Mouse (Mus musculus): Measurements from ENCODE around the gene Gli1. TPM values are rescaled to one million over a fixed set of nuclear protein-coding genes. Genes with fewer than 3 reads are reported as not detected.

Gli1 gene
- polyA plus RNA-seq, 1 experiment from 2014 or later: 4.2 TPM

DNA sequence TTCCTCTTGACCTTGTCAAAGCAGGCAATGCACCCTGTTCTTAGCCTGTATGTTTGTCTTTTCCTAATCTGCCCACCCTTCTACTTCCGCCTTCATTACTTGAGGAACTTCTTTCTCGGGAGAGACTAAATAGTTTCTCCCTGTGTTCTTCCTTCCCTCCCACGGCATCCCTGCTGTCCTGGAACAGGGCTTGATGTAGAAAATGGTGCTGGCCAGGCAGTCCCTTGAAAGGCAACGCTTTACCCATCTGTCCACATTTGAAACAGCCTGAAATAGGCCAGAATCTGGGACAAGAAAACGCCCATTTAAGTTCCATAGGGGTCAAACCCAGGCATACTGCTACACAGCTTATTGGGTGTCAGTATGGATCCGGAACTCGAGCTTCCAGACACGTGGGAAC lies 8.0 kb upstream of the Gli1 start:
- no peak overlapping the region for H3K27ac ChIP-seq (ENCODE audit: low read length)
- DNase-seq (ENCODE audit: low spot score) (no peak), ATAC-seq (no peak)
- H3K9me3 ChIP-seq (ENCODE audit: low read length): no peaks in the 10 kb centered on the region
- H3K9ac ChIP-seq (replicated peaks; ENCODE audit: low read depth): no peak overlapping the region
- TF ChIP-seq EP300 (IDR thresholded peaks at IDR 0.05) (no peak), CTCF (IDR thresholded peaks at IDR 0.05) (no peak)
- H3K27me3 ChIP-seq (replicated peaks; ENCODE audit: insufficient read depth, low read length): no peaks in the 10 kb centered on the region
- H3K4me1 ChIP-seq (ENCODE audit: insufficient read depth, low read depth, low read length): no peaks in the 10 kb centered on the region
- H3K4me2 ChIP-seq (replicated peaks; ENCODE audit: low read depth, low read length): no peak overlapping the region
- 70% methylated on average over 8 of the region's 8 CpGs for WGBS
- H3K36me3 ChIP-seq (ENCODE audit: insufficient read depth, low read length): no peaks in the 10 kb centered on the region
- no peak overlapping the region for H3K4me3 ChIP-seq (ENCODE audit: low read depth, low read length)

DNA sequence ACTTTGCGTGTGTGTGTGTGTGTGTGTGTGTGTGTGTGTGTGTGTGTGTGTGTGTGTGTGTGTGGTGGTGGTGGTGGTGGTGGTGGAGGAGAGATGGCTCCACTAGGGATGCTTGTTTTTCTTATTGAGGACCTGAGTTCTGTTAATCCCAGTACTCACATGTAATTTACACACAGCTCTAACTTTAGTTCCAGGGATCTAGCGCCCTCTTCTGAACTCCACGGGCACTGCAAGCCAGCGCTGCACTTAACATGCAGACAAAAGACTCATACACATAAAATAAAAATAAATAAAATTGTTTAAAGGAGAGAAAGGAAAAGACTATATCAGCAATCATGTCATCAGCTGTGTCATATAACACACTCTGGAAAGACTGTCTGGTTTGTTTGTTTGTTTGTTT lies 7.2 kb upstream of the Gli1 start:
- H3K4me2 ChIP-seq (replicated peaks; ENCODE audit: low read depth, low read length): no peak overlapping the region
- H3K4me3 ChIP-seq (ENCODE audit: low read depth, low read length): no peak overlapping the region
- ATAC-seq (no peak), DNase-seq (ENCODE audit: low spot score) (no peak)
- TF ChIP-seq CTCF (IDR thresholded peaks at IDR 0.05) (peak; percentile 31), EP300 (IDR thresholded peaks at IDR 0.05) (no peak)
- H3K9ac ChIP-seq (replicated peaks; ENCODE audit: low read depth): no peak overlapping the region
- H3K27me3 ChIP-seq (replicated peaks; ENCODE audit: insufficient read depth, low read length): no peaks in the 10 kb centered on the region
- H3K36me3 ChIP-seq (ENCODE audit: insufficient read depth, low read length): no peaks in the 10 kb centered on the region
- WGBS: 73% methylated on average over 4 of the region's 4 CpGs
- no peaks in the 10 kb centered on the region for H3K9me3 ChIP-seq (ENCODE audit: low read length)
- H3K4me1 ChIP-seq (ENCODE audit: insufficient read depth, low read depth, low read length): no peaks in the 10 kb centered on the region
- H3K27ac ChIP-seq (ENCODE audit: low read length): no peak overlapping the region

DNA sequence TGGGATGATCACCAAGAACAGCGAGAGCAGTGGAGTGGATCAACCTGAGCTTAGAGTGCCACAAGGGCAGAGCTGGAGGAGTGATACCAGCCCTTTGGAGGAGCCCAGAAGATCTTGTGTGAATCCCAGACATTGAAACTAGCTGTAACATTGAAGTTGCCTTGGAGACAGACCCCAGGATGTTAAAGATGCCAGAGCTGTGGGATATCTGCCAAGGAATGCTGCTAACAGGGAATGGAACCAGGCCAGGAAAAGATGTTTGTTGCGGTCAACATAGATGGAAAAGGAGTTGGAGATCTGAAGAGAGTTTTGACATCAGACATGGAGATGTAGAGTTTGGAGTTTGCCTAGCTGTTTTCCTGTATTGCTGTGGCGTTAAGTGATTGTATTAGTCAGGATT lies 4.4 kb upstream of the Gli1 start:
- H3K4me3 ChIP-seq (ENCODE audit: low read depth, low read length): no peak overlapping the region
- DNase-seq (ENCODE audit: low spot score): no peak
- WGBS: 72% methylated on average over 3 of the region's 3 CpGs
- no peak overlapping the region for H3K4me2 ChIP-seq (replicated peaks; ENCODE audit: low read depth, low read length)
- ATAC-seq: no peak
- H3K36me3 ChIP-seq (ENCODE audit: insufficient read depth, low read length): no peaks in the 10 kb centered on the region
- H3K9ac ChIP-seq (replicated peaks; ENCODE audit: low read depth): no peak overlapping the region
- no peaks in the 10 kb centered on the region for H3K9me3 ChIP-seq (ENCODE audit: low read length)
- H3K4me1 ChIP-seq (ENCODE audit: insufficient read depth, low read depth, low read length): no peaks in the 10 kb centered on the region; the same call in 1 of the 2 replicates
- TF ChIP-seq EP300 (IDR thresholded peaks at IDR 0.05) (no peak), CTCF (IDR thresholded peaks at IDR 0.05) (no peak)
- H3K27me3 ChIP-seq (replicated peaks; ENCODE audit: insufficient read depth, low read length): no peaks in the 10 kb centered on the region
- H3K27ac ChIP-seq (ENCODE audit: low read length): no peak overlapping the region

DNA sequence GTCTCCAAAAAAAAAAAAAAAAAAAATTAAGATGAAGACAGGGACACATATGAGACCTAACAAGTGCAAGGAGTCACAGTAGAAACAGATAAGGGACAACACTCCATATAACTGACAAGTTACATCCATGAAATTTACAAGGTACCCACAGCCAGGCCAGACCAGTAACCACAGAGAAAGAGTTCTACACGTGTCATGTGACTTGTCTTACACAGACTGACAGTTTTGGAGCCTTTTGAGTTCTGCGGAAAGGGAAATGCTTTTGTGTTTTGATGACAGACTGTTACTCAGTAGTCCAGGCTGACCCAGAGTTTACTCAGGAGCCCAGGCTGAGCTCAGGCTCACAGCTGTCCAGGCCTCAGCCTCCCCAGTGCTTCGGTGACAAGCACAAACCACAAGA lies 1.3 kb upstream of the Gli1 start:
- Histone ChIP-seq H3K36me3 (ENCODE audit: insufficient read depth, low read length) (no peaks in the 10 kb centered on the region), H3K9me3 (ENCODE audit: low read length) (no peaks in the 10 kb centered on the region), H3K27ac (ENCODE audit: low read length) (no peak overlapping the region), H3K4me1 (ENCODE audit: insufficient read depth, low read depth, low read length) (peaks cover 8% of the 10 kb centered on the region), H3K4me3 (ENCODE audit: low read depth, low read length) (no peak overlapping the region), H3K27me3 (replicated peaks; ENCODE audit: insufficient read depth, low read length) (no peaks in the 10 kb centered on the region; the same call in 1 of the 2 replicates), H3K4me2 (replicated peaks; ENCODE audit: low read depth, low read length) (no peak overlapping the region), H3K9ac (replicated peaks; ENCODE audit: low read depth) (no peak overlapping the region)
- no peak for ATAC-seq
- TF ChIP-seq EP300 (IDR thresholded peaks at IDR 0.05) (no peak), CTCF (IDR thresholded peaks at IDR 0.05) (no peak)
- DNase-seq (ENCODE audit: low spot score): no peak
- WGBS: 63% methylated on average over 3 of the region's 3 CpGs

DNA sequence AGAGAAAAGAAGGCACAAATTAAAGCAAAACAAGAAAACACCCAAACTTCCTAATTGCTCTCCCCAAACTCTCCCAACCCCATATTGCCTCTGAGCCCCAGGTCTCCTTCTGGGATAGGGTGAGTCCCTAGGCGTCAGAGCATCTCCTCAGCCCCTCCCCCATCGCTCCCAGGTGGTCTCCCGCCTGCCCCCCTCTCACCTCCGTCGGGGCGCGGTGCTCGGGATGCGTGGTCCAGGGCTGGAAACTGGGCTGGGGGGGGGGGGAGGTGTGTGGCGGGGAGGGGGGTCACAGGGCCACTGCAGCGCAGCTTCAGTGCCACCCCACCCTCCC lies 449 bp downstream of the Gli1 start:
- peak overlapping the region; percentile 49 for H3K4me3 ChIP-seq (ENCODE audit: low read depth, low read length)
- H3K27ac ChIP-seq (ENCODE audit: low read length): peak overlapping the region; percentile 80; the same call in 1 of the 2 replicates
- DNase-seq (ENCODE audit: low spot score) (no peak), ATAC-seq (no peak)
- peak overlapping the region; percentile 79 for H3K4me2 ChIP-seq (replicated peaks; ENCODE audit: low read depth, low read length)
- H3K9me3 ChIP-seq (ENCODE audit: low read length): no peaks in the 10 kb centered on the region
- TF ChIP-seq EP300 (IDR thresholded peaks at IDR 0.05) (no peak), CTCF (IDR thresholded peaks at IDR 0.05) (no peak)
- H3K9ac ChIP-seq (replicated peaks; ENCODE audit: low read depth): no peak overlapping the region
- H3K36me3 ChIP-seq (ENCODE audit: insufficient read depth, low read length): no peaks in the 10 kb centered on the region
- peaks cover 8% of the 10 kb centered on the region for H3K4me1 ChIP-seq (ENCODE audit: insufficient read depth, low read depth, low read length)
- 0% methylated on average over 10 of the region's 11 CpGs for WGBS
- H3K27me3 ChIP-seq (replicated peaks; ENCODE audit: insufficient read depth, low read length): no peaks in the 10 kb centered on the region; the same call in 1 of the 2 replicates

DNA sequence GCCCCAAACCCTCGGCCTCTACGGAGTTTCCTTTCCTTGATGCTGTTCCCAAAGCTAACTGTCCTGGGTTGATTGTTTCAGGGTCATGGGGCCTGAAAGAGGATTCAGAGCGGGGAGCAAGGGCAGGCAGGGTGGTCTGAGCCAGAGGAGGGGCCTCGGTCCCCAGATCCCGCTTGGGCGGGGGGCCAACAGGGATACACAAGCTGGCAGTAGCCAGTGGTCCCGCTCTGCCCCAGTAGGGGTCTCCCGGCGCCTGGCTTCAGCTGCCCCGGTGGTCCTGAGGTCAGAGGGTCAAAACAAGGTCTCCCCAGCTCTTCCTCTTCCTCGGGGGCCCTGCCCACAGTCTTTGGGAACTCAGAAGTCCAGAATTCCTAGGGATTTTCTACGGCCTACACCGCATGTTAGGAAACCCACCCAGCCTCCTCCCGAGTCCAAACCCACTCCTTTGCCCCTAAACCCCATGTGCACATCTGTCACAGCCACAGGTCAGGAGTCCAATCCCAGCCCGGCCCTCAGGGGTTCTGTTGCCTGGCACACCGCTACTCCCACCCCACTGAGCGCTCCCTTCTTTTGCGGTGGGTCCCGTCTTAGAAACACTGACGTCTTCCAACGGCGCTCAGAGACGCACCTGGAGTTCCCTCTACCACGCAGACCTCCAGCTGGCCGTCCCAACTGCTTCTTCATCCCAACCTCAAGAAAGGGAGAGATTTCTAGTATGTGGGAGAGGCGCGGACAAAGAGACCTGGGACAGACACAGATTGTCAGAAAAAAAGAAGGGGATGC lies 1.0 kb downstream of the Gli1 start:
- no peak overlapping the region; the same call in 1 of the 2 replicates for H3K9ac ChIP-seq (replicated peaks; ENCODE audit: low read depth)
- no peaks in the 10 kb centered on the region for H3K36me3 ChIP-seq (ENCODE audit: insufficient read depth, low read length)
- H3K4me2 ChIP-seq (replicated peaks; ENCODE audit: low read depth, low read length): peak overlapping the region; percentile 79
- no peak for TF ChIP-seq CTCF (IDR thresholded peaks at IDR 0.05)
- TF ChIP-seq EP300 (IDR thresholded peaks at IDR 0.05): no peak
- no peaks in the 10 kb centered on the region for H3K9me3 ChIP-seq (ENCODE audit: low read length)
- H3K27ac ChIP-seq (ENCODE audit: low read length): peak overlapping the region; percentile 80
- WGBS: 1% methylated on average over 26 of the region's 27 CpGs
- H3K4me1 ChIP-seq (ENCODE audit: insufficient read depth, low read depth, low read length): peaks cover 8% of the 10 kb centered on the region
- peak overlapping the region; percentile 49 for H3K4me3 ChIP-seq (ENCODE audit: low read depth, low read length)
- ATAC-seq (no peak), DNase-seq (ENCODE audit: low spot score) (no peak)
- H3K27me3 ChIP-seq (replicated peaks; ENCODE audit: insufficient read depth, low read length): no peaks in the 10 kb centered on the region; the same call in 1 of the 2 replicates
